Mouse (Mus musculus): ENCODE results near the gene Spaca4. TPM values are rescaled to one million over a fixed set of nuclear protein-coding genes. Genes with fewer than 3 reads are reported as not detected.
A peak's percentile ranks its signal among the peaks of the same experiment; 100 is the strongest.

Gene Spaca4
- polyA plus RNA-seq, 1 experiment = not detected

DNA sequence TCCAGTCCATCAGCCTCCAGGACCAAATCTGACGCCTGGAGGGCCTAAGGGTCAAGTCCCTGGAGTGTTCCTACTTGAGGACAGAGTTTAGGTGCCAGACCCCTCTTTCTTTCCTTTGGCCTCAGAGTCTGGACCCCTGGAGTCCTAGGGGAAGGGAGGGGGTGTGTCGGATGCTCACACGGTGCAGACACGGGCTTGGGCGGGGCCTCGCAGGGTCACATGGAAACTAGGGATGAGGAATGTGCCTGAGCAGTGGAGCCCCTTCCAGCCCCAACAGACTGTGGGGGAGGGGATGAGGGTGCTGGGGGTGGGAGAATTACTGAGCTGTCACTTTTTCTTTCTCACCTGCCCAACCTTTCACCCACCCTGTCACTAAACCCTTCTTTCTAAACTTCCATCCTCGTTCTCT is 19.7 kb downstream of the Spaca4 start:
- H3K79me2 ChIP-seq (ENCODE audit: control insufficient read depth, insufficient read depth) = no peaks in the 10 kb centered on the region
- H3K36me3 ChIP-seq (ENCODE audit: control insufficient read depth, insufficient read depth) = no peaks in the 10 kb centered on the region
- H3K4me3 ChIP-seq = peak overlapping the region; percentile 51
- TF ChIP-seq TCF12 (IDR thresholded peaks at IDR 0.05; ENCODE audit: insufficient read depth, poor library complexity, severe bottlenecking) (no peak), POLR2A (IDR thresholded peaks at IDR 0.05; ENCODE audit: insufficient read length, low read depth) (peak; percentile 35), POLR2AphosphoS2 (IDR thresholded peaks at IDR 0.05; ENCODE audit: insufficient read length, low read depth) (peak; percentile 48)
- H3K4me2 ChIP-seq (ENCODE audit: low read depth) = peak overlapping the region; percentile 73
- no peaks in the 10 kb centered on the region for H3K27me3 ChIP-seq (ENCODE audit: control insufficient read depth, insufficient read depth, insufficient read length)
- peak overlapping the region; percentile 73 for H3ac ChIP-seq (ENCODE audit: control insufficient read depth, insufficient read length)

DNA sequence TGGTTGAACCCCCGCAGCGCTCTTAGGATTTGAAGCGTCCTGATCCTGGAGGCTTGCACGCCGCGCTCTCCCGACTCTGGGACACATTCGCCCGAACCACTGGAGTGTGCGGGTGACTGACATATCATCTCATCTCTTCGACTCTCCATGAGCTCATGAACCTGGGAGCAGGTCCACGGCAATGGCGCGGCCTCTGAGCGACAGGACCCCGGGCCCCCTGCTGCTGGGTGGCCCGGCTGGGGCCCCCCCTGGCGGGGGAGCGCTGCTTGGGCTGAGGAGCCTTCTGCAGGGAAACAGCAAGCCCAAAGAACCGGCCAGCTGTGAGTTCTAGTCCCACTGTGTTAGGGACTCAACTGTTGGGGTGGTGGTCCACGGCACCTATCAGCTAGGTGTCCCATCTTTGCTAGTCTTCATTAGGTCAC is 20.2 kb downstream of the Spaca4 start:
- H3K79me2 ChIP-seq (ENCODE audit: control insufficient read depth, insufficient read depth) = no peaks in the 10 kb centered on the region
- peaks cover 2% of the 10 kb centered on the region for H3K27me3 ChIP-seq (ENCODE audit: control insufficient read depth, insufficient read depth, insufficient read length)
- peak overlapping the region; percentile 51 for H3K4me3 ChIP-seq
- H3K4me2 ChIP-seq (ENCODE audit: low read depth) = peak overlapping the region; percentile 73
- peak overlapping the region; percentile 73 for H3ac ChIP-seq (ENCODE audit: control insufficient read depth, insufficient read length)
- TF ChIP-seq CEBPB (IDR thresholded peaks at IDR 0.05; ENCODE audit: insufficient read depth, poor library complexity, severe bottlenecking) = no peak
- TF ChIP-seq POLR2A (IDR thresholded peaks at IDR 0.05; ENCODE audit: insufficient read length, low read depth) = peak; percentile 9
- H3K36me3 ChIP-seq (ENCODE audit: control insufficient read depth, insufficient read depth) = no peaks in the 10 kb centered on the region

- Histone ChIP-seq H3K79me2 (ENCODE audit: control insufficient read depth, insufficient read depth) (no peaks in the 10 kb centered on the region), H3K36me3 (ENCODE audit: control insufficient read depth, insufficient read depth) (no peaks in the 10 kb centered on the region)
- TF ChIP-seq REST (IDR thresholded peaks at IDR 0.05; ENCODE audit: insufficient read depth, insufficient read length) = no peak
- peak; percentile 41 for TF ChIP-seq USF1 (IDR thresholded peaks at IDR 0.05; ENCODE audit: low read depth)
- peak in 1 of 3 experiments; percentile 50 for TF ChIP-seq MYOG (IDR thresholded peaks at IDR 0.05; ENCODE audit: control insufficient read depth in 1 of 3, insufficient read depth in 1 of 3, insufficient read length in 2 of 3, low read depth in 2 of 3)
- peak; percentile 33 for TF ChIP-seq POLR2A (IDR thresholded peaks at IDR 0.05; ENCODE audit: insufficient read length, low read depth)
- TF ChIP-seq POLR2AphosphoS2 (IDR thresholded peaks at IDR 0.05; ENCODE audit: insufficient read length, low read depth) = no peak
- TF ChIP-seq MYOD1 (IDR thresholded peaks at IDR 0.05; ENCODE audit: control insufficient read depth in 1 of 3, insufficient read length in 2 of 3, low read depth in 2 of 3) = peak in 2 of 3 experiments; percentile 35 to 41
- TF ChIP-seq SRF (IDR thresholded peaks at IDR 0.05; ENCODE audit: control insufficient read depth, insufficient read length, low read depth) = peak; percentile 81
- no peak for TF ChIP-seq CEBPB (IDR thresholded peaks at IDR 0.05; ENCODE audit: insufficient read depth, poor library complexity, severe bottlenecking)
- TF ChIP-seq MAX (IDR thresholded peaks at IDR 0.05; ENCODE audit: low read depth) = no peak
- no peak for TF ChIP-seq TCF3 (IDR thresholded peaks at IDR 0.05; ENCODE audit: insufficient read length, low read depth)
- TF ChIP-seq TCF12 (IDR thresholded peaks at IDR 0.05; ENCODE audit: insufficient read depth, poor library complexity, severe bottlenecking) = no peak
- no peak for TF ChIP-seq E2F4 (IDR thresholded peaks at IDR 0.05; ENCODE audit: insufficient read depth)
These were observed 20.7 kb downstream of the Spaca4 start, which contains the start of gene Dbp for GRCm38 (mm10) chr7:45704730-45705442. Dbp (plus strand) TSS chr7:45705088.

GRCm38 (mm10) chr7:45704046-45704559 is 21.5 kb downstream of the Spaca4 start:
- H3K4me2 ChIP-seq (ENCODE audit: low read depth) = peak overlapping the region; percentile 96
- no peak overlapping the region for H3ac ChIP-seq (ENCODE audit: control insufficient read depth, insufficient read length)
- no peaks in the 10 kb centered on the region for H3K79me2 ChIP-seq (ENCODE audit: control insufficient read depth, insufficient read depth)
- H3K4me3 ChIP-seq = peak overlapping the region; percentile 51
- H3K27me3 ChIP-seq (ENCODE audit: control insufficient read depth, insufficient read depth, insufficient read length) = peaks cover 16% of the 10 kb centered on the region
- no peaks in the 10 kb centered on the region for H3K36me3 ChIP-seq (ENCODE audit: control insufficient read depth, insufficient read depth)
- TF ChIP-seq TCF12 (IDR thresholded peaks at IDR 0.05; ENCODE audit: insufficient read depth, poor library complexity, severe bottlenecking) (no peak), POLR2AphosphoS2 (IDR thresholded peaks at IDR 0.05; ENCODE audit: insufficient read length, low read depth) (peak; percentile 57)

More at GRCm38 (mm10) chr7:45704730-45705442, 20.7 kb downstream of the Spaca4 start, which contains the start of gene Dbp:
- Histone ChIP-seq H3K4me2 (ENCODE audit: low read depth) (peak within 1 kb of the TSS; percentile 96), H3K4me3 (peak within 1 kb of the TSS; percentile 51), H3ac (ENCODE audit: control insufficient read depth, insufficient read length) (peak within 1 kb of the TSS; percentile 73), H3K27me3 (ENCODE audit: control insufficient read depth, insufficient read depth, insufficient read length) (peaks cover 8% of the 10 kb centered on the region)

DNA sequence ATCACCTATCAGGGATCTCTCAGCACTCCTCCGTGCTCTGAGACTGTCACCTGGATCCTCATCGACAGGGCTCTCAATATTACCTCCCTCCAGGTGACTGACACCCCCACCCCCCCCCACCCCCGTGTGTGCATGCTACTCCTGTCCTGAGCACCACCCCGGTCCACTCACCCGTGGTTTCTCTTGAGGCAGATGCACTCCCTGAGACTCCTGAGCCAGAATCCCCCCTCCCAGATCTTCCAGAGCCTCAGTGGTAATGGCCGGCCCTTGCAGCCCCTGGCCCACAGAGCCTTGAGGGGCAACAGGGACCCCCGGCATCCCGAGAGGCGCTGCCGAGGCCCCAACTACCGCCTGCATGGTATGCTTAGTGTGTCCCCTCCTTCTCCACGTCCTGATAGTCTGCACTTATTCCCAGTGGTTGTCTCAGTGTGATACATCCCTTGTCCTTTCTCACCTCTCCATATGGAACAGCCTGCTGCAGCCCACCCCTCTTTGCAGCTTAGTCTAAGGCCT is 22.0 kb downstream of the Spaca4 start:
- peak overlapping the region; percentile 96 for H3K4me2 ChIP-seq (ENCODE audit: low read depth)
- peaks cover 16% of the 10 kb centered on the region for H3K27me3 ChIP-seq (ENCODE audit: control insufficient read depth, insufficient read depth, insufficient read length)
- H3K79me2 ChIP-seq (ENCODE audit: control insufficient read depth, insufficient read depth) = no peaks in the 10 kb centered on the region
- H3K4me3 ChIP-seq = peak overlapping the region; percentile 51
- TF ChIP-seq TCF12 (IDR thresholded peaks at IDR 0.05; ENCODE audit: insufficient read depth, poor library complexity, severe bottlenecking) (no peak), POLR2A (IDR thresholded peaks at IDR 0.05; ENCODE audit: insufficient read length, low read depth) (no peak), TCF3 (IDR thresholded peaks at IDR 0.05; ENCODE audit: insufficient read length, low read depth) (no peak), MYOD1 (IDR thresholded peaks at IDR 0.05; ENCODE audit: control insufficient read depth in 1 of 3, insufficient read length in 2 of 3, low read depth in 2 of 3) (no peak), SRF (IDR thresholded peaks at IDR 0.05; ENCODE audit: control insufficient read depth, insufficient read length, low read depth) (no peak), E2F4 (IDR thresholded peaks at IDR 0.05; ENCODE audit: insufficient read depth) (no peak), MAX (IDR thresholded peaks at IDR 0.05; ENCODE audit: low read depth) (no peak), CEBPB (IDR thresholded peaks at IDR 0.05; ENCODE audit: insufficient read depth, poor library complexity, severe bottlenecking) (no peak), MYOG (IDR thresholded peaks at IDR 0.05; ENCODE audit: control insufficient read depth in 1 of 3, insufficient read depth in 1 of 3, insufficient read length in 2 of 3, low read depth in 2 of 3) (no peak), POLR2AphosphoS2 (IDR thresholded peaks at IDR 0.05; ENCODE audit: insufficient read length, low read depth) (no peak), REST (IDR thresholded peaks at IDR 0.05; ENCODE audit: insufficient read depth, insufficient read length) (no peak), USF1 (IDR thresholded peaks at IDR 0.05; ENCODE audit: low read depth) (no peak)
- no peaks in the 10 kb centered on the region for H3K36me3 ChIP-seq (ENCODE audit: control insufficient read depth, insufficient read depth)
- H3ac ChIP-seq (ENCODE audit: control insufficient read depth, insufficient read length) = no peak overlapping the region

All from myocyte (in vitro differentiated cells).